23 mouse cellular contexts compared by ENCODE assay signal in the genomic region with DNA sequence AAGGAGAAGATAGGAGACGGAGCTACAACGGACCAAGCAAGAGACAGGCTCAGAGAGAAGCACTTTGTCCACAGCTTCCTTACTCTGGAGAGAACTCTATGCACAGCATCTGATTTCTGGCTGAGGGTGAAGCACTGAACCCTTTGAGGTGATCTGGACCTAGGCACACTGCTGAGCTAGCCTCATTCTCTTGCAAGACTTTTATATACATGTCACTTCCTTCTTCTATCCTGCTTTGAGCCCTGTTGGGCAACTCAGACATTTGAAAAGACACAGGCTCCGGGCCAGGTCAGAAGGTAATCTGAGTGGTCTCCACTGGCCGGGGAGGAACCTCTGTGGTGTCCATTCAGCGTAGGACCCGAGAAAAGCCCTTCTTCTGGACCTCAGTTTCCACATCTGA. TPM values are rescaled to one million over a fixed set of nuclear protein-coding genes. Genes with fewer than 3 reads are reported as not detected.
DNase-seq lines count a peak whose midpoint lies in the region; ATAC-seq and TF ChIP-seq lines count a peak whose summit lies in the region.
"Had no signal": no experiment of that assay in that cellular context is flagged by ENCODE, and none has a peak within 500 bp of the region (broad histone marks: within the 10 kb centered on the region; RNA-seq: fewer than 3 reads in every experiment).

No protein-coding gene starts in this region.

- H3K36me3 ChIP-seq in embryonic facial prominence, embryonic 10.5 days (replicated peaks), result no peaks in the 10 kb centered on the region
- H3K36me3 ChIP-seq: forebrain, embryonic 10.5 days had no signal

- DNase-seq in gastrocnemius, adult 2 months, result no peak
- no peak for DNase-seq in embryonic facial prominence, embryonic 10.5 days (ENCODE audit: low spot score)
- DNase-seq: adrenal gland, postnatal 10 days; adrenal gland, postnatal 36 days; cerebellum, adult 11 months; cerebellum, adult 2 months; cerebellum, adult 9-11 months; cerebellum, postnatal 25 days; embryo, embryonic 11 days; forebrain, postnatal 0 days; gastrocnemius, postnatal 25 days; heart, postnatal 36 days had no signal

- H3K9me3 ChIP-seq in embryonic facial prominence, embryonic 10.5 days, result no peaks in the 10 kb centered on the region
- H3K9me3 ChIP-seq: forebrain, embryonic 10.5 days; forebrain, embryonic 13.5 days had no signal

- TF ChIP-seq POLR2A in bone marrow, adult 2 months (IDR thresholded peaks at IDR 0.05; ENCODE audit: borderline replicate concordance, control insufficient read depth, low read depth, low read length), result no peak

- peak; percentile 59 for ATAC-seq in granulocyte monocyte progenitor cell, adult 5-6 weeks (replicated peaks; ENCODE audit: poor library complexity, severe bottlenecking)
- ATAC-seq in megakaryocyte progenitor cell, adult 5-6 weeks (replicated peaks; ENCODE audit: poor library complexity), result peak; percentile 54
- no peak for ATAC-seq in megakaryocyte-erythroid progenitor cell, adult 5-6 weeks (replicated peaks; ENCODE audit: low FRiP score, low TSS enrichment, poor library complexity, severe bottlenecking)
- ATAC-seq: activated CD4-positive, CD25-positive, alpha-beta regulatory T cell, adult 4 months; forebrain, embryonic 13.5 days; forebrain, postnatal 0 days; hindbrain, postnatal 0 days; inflammation-experienced regulatory T-cells, adult 6 months; intestine, embryonic 16.5 days had no signal

- TF ChIP-seq CTCF in bone marrow, adult 2 months (IDR thresholded peaks at IDR 0.05; ENCODE audit: control insufficient read depth, insufficient read depth, low read length), result no peak
- no peak for TF ChIP-seq CTCF in gastrocnemius, adult 2 months (IDR thresholded peaks at IDR 0.05)

- H3K27ac ChIP-seq in bone marrow, adult 2 months (ENCODE audit: control insufficient read depth, insufficient read depth, low read depth, low read length, poor library complexity), result peak overlapping the region; percentile 77
- H3K27ac ChIP-seq in gastrocnemius, adult 2 months, result no peak overlapping the region
- H3K27ac ChIP-seq in embryonic facial prominence, embryonic 10.5 days (replicated peaks), result no peak overlapping the region
- H3K27ac ChIP-seq: forebrain, embryonic 10.5 days; forebrain, embryonic 13.5 days; hindbrain, embryonic 14.5 days; hindbrain, postnatal 0 days had no signal

- WGBS in bone marrow, adult 2 months, result 40% methylated on average over 6 of the region's 6 CpGs
- 86% methylated on average over 6 of the region's 6 CpGs for WGBS in embryonic facial prominence, embryonic 10.5 days

- peak overlapping the region; percentile 68 for H3K4me3 ChIP-seq in bone marrow, adult 2 months (replicated peaks; ENCODE audit: control insufficient read depth, low read depth, low read length)
- no peak overlapping the region for H3K4me3 ChIP-seq in gastrocnemius, adult 2 months
- no peak overlapping the region for H3K4me3 ChIP-seq in embryonic facial prominence, embryonic 10.5 days
- H3K4me3 ChIP-seq: forebrain, embryonic 10.5 days; forebrain, embryonic 13.5 days had no signal

- H3K27me3 ChIP-seq in embryonic facial prominence, embryonic 10.5 days (replicated peaks; ENCODE audit: low read depth, poor library complexity, severe bottlenecking), result peaks cover 74% of the 10 kb centered on the region

- H3K4me1 ChIP-seq in bone marrow, adult 2 months (ENCODE audit: control insufficient read depth, insufficient read depth, low read length), result peaks cover 1% of the 10 kb centered on the region; the same call in 1 of the 2 replicates
- H3K4me1 ChIP-seq in embryonic facial prominence, embryonic 10.5 days, result no peaks in the 10 kb centered on the region
- H3K4me1 ChIP-seq: forebrain, embryonic 10.5 days; forebrain, embryonic 13.5 days had no signal

- intact Hi-C loops in gastrocnemius, adult 2 months (cut with DNase I), result no loop called here

RNA-seq across cellular contexts. Expression of a gene that starts 20.6 kb away (rescaled TPM):
- polyA plus RNA-seq in bone marrow, adult 2 months (2011; ENCODE audit: insufficient read depth, insufficient read length, low replicate concordance, missing spikeins), result 2.3 and 4.2 TPM in 2 replicates
- total RNA-seq in granulocyte monocyte progenitor cell, adult 5-6 weeks (2014; fragmentation: Nextera tagmentation), result 2.1 and 4.4 TPM in 2 replicates
- total RNA-seq in granulocyte monocyte progenitor cell, adult 5-6 weeks (2017), result 0.52 and 1.6 TPM in 2 replicates
- 0.59 and 0.76 TPM in 2 replicates for total RNA-seq in megakaryocyte progenitor cell, adult 5-6 weeks (2015)
- total RNA-seq in megakaryocyte progenitor cell, adult 5-6 weeks (2017), result 1.2 and 2.1 TPM in 2 replicates
- 0.52 and 4.6 TPM in 2 replicates for total RNA-seq in megakaryocyte-erythroid progenitor cell, adult 5-6 weeks (2014; fragmentation: Nextera tagmentation)
- total RNA-seq in megakaryocyte-erythroid progenitor cell, adult 5-6 weeks (2017), result 1.2 TPM in 1 of 2 replicates, not detected in the other
- total RNA-seq in gastrocnemius, adult 2 months (2021), result under 1 TPM; 0.53 to 0.94 TPM
- polyA plus RNA-seq in embryonic facial prominence, embryonic 10.5 days (2016; fragmentation: Nextera tagmentation; extraction: Ambion mirVana), result 1.9 and 3.1 TPM in 2 replicates
